Mouse (Mus musculus): Measurements from ENCODE around the gene Sod1.
"Not testable (repeated sequence)": the region's sequence is repeated elsewhere in the genome, so short reads cannot be mapped to it uniquely, and the experiment has no call there.

The Sod1 gene

DNA sequence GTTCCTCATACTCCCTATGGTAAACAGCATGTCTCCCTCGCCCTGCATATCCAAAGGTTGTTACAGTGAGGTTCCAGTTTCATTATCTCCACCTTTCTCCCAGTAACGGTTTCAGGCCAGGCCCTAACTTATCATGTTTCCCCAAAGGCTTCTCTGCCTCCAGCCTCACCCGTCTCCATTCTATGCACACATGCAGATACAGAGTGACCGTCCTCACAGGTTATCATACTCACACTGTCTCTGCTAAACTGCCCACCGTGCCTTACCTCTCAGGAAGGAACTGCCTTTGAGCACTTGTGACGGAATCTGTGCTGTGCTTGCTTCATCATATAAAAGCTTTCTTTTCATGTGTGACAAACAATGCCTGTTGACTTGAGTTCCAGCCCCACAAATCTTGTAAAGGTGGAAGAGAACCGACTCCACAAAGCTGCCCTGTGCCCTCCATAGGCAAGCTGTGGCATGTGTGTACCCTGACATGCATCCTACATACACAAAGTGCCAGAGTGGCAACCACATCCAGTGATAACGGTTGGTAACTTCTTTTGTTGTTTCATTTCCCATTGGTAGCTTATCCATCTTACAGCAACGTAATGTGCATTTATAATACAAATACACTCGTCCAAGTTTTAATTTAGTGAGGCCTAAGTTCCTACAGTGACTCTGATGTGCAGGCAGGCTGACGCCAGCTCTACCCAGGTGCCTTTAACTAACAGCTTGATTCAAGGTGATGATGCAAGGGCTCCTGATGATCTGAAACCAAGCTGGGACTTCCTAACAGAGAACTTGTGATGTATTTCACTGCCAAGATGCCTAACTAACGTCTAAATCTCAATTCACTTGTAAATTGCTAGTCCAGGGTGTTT lies 6.8 kb upstream of the Sod1 start:
- no peak for DNase-seq

- no peak for DNase-seq
Observed at GRCm38 (mm10) chr16:90214731-90215565, 5.6 kb upstream of the Sod1 start.

- DNase-seq: not testable (repeated sequence)
Observed at GRCm38 (mm10) chr16:90215879-90216278, 4.7 kb upstream of the Sod1 start.

GRCm38 (mm10) chr16:90216414-90216813 lies 4.1 kb upstream of the Sod1 start:
- no peak for DNase-seq

DNA sequence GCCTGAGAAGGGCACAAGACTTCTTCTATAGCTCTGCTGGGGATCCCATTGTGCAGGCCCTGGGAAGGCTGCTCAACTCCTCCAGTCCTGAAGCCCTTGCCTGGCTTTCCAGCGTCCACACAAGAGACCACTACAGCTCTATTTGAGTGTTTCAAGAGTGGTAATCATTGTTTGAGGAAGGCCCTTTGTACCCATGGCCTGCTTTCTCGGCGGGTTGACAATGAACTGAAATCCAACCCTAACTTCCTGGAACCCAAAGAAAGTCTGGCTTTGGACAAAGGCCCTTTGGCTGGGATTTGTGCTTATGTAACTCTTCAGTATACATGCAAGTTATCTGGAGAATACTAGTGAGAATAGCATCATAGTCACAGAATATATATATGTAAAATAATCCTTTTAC lies 3.2 kb upstream of the Sod1 start:
- no peak for DNase-seq

GRCm38 (mm10) chr16:90217926-90218325 lies 2.6 kb upstream of the Sod1 start:
- DNase-seq: no peak

GRCm38 (mm10) chr16:90219445-90219844 lies 1.1 kb upstream of the Sod1 start:
- not testable (repeated sequence) for DNase-seq

GRCm38 (mm10) chr16:90220892-90221431 lies 408 bp downstream of the Sod1 start:
- DNase-seq: no peak

DNA sequence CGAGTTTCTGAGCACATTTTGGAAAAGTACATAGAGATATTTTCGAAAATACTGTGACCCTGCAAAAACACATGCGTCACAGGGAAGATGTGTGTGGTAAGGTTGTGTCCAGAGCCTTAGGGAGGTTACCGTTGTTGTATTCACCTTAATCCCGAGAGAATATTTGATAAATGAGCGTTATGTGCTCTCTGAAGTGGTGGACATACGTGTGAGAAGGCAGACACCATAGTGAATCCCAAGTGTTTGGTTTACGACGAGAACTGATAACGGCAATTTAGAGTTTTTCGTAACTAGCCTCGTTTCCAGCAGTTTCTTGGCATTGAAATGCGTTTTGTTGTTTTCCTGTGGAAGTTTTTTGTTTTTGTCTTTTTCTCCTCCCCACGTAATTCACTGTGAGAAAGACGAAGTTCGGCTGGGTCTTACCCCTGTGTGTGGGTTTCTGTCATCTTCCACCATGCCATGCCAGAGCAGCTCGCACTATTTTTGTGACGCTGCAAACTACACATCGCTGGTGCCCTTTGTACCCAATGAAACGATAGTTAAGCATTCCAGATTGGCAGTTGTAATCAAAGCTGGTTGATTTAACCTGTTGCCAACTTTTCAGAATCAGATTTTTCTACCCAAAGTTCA lies 1.0 kb downstream of the Sod1 start:
- no peak for DNase-seq

DNA sequence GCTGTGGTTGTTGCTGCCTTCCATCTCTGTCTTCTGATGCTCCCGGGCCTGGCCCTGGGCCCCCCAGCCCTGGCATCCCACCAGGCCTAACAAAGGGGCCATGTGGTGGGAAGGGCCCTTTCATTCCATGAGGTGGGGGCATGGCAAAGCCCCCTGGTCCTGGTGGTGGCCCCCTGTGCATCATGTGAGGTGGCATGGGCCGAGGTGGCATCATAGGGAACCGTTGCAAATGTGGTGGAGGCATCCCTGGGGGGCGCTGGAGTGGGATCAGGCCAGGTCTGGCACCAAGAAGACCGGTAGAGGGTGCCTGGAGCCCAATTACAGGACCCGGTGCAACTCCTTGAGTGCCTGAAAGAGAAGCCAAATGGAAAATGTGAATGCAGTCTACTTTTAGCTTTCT lies 9.3 kb downstream of the Sod1 start:
- no peak for DNase-seq

DNA sequence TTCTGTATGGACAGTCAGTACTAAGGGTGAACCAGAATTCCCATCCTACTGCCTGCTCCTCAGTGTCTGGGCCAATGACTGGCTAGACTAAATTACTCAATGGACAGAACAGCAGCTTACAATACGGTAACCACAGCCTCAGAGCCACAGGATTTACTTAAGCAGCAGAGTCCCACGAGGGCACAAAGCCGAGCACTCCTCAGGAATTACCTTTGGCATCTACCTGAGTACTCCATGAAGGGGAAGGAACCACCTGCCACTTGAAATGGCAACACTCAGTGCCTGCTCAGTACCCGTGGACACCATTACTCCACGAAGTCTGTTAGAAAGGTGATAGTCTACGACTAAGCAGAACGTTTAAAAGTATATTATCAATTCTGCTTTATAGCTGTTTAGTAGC lies 10.7 kb downstream of the Sod1 start:
- DNase-seq: no peak

- no peak for DNase-seq
Observed at GRCm38 (mm10) chr16:90233702-90234101, 13.1 kb downstream of the Sod1 start.

DNA sequence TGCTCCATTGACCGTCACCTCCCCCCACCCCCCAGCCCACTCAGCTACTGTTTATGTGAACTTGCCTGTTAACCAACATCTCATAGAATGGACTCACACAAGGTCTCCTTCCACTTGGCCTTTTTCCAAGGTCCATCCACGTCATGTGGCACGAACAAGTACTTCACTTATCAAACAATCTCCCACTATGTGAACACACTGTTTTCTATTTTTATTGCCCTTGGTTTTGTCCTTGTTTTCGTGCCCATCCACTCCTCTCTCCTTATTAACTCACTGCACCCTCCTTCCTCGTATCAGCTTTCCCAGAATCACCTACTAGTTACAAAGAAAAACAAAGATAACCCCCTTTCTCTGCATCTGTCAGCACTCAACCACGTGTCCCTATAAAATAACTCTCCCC lies 14.1 kb downstream of the Sod1 start:
- no peak for DNase-seq

GRCm38 (mm10) chr16:90235188-90235587 lies 14.6 kb downstream of the Sod1 start:
- no peak for DNase-seq

DNA sequence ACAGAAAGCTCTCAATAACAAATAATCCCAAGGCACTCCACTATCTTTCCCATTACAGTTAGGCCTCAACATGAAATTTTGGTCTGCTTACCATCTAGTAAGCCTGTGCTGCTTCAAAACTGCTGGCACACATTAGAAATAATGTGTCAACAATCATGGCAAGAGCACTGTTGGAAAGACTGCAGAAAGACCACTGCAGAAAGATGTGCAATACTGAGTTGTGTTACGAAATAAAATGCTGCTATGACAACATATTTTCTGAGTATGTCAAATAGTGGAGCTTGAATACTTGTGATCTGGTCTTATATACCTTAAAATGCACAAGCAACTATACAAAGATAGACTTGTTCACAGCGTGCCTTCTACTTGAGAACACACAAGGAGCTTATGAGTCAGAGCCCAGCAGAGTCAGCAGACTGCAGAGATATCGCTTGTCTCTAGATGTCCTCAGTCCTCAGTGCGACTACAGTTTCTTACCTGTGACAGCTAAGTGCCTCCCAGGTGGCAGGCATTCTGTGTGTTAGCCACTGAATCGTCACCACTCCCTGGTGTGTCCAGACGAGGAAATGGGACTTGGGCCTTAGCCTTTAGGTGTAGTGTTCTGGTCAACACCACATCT lies 18.7 kb downstream of the Sod1 start:
- no peak for DNase-seq

- DNase-seq: no peak
Observed at GRCm38 (mm10) chr16:90241875-90242274, 21.3 kb downstream of the Sod1 start.

GRCm38 (mm10) chr16:90242426-90243304 lies 22.1 kb downstream of the Sod1 start:
- no peak for DNase-seq

DNA sequence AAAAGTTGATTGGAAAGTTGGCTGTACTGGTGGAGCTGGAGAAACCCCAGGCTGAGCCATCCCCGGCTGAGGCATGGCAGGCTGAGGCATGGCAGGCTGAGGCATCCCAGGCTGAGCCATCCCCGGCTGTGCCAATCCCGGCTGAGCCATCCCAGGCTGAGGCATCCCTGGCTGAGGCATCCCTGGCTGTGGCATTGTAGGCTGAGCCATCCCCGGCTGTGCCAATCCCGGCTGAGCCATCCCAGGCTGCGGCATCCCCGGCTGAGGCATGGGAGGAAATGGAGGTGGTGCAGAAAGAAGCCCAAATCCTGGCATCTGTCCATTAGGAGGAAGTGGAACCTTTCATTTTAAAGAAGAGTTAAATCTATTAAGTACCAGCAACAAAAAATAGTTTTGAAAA lies 29.5 kb downstream of the Sod1 start:
- no peak for DNase-seq

- DNase-seq: not testable (repeated sequence)
Observed at GRCm38 (mm10) chr16:90251256-90251655, 30.7 kb downstream of the Sod1 start.

GRCm38 (mm10) chr16:90252521-90252920 lies 32.0 kb downstream of the Sod1 start:
- no peak for DNase-seq

GRCm38 (mm10) chr16:90258950-90259349 lies 38.4 kb downstream of the Sod1 start:
- DNase-seq: no peak

- DNase-seq: no peak
Observed at GRCm38 (mm10) chr16:90259623-90260022, 39.1 kb downstream of the Sod1 start.
